Mouse (Mus musculus) mature B cell (primary cell): ENCODE results near the gene Plekhf1.

Experiments used
- in situ Hi-C: fragments of 300-500 bp; cut with MboI; formaldehyde crosslinking; loops from 2 replicates; pipeline ENCODE4 v1.14.3; 2019

The Plekhf1 gene

DNA sequence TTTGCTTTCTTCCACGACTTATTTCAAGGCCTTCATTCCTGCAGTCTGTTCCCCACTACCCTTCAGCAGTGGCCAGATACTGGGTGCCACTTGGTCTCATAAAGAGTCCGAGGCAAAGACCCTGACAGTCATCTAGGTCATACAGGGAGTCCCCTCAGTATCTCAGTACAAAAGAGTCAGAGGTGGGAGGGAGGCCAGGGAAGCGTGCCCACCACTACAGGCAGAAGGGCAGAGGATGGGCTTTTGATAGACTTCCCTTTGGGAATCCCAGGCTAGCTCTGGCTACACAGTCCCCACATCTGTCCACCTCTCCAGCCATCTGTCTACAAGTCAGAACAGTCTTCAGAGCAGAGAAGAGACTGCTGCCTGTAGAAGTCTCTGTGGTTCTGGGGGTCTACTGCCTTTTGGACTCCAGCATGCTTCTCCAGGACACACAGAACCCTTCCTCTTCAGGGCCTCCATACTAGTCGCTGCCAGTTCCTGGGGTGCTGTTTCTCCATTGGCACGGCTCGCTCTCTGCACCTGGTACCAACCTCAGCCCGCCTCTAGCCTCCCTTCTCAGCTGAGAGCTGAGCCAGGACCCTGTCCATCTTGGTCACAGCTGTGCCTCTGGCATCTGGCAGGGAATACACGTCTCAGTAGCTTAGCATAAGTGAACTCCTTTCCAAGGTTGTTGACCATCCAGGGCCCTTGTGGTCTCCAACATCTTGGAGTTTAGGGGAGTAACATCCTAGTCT, 9.0 kb downstream of the Plekhf1 start:
- in situ Hi-C loops, result no loop called here

DNA sequence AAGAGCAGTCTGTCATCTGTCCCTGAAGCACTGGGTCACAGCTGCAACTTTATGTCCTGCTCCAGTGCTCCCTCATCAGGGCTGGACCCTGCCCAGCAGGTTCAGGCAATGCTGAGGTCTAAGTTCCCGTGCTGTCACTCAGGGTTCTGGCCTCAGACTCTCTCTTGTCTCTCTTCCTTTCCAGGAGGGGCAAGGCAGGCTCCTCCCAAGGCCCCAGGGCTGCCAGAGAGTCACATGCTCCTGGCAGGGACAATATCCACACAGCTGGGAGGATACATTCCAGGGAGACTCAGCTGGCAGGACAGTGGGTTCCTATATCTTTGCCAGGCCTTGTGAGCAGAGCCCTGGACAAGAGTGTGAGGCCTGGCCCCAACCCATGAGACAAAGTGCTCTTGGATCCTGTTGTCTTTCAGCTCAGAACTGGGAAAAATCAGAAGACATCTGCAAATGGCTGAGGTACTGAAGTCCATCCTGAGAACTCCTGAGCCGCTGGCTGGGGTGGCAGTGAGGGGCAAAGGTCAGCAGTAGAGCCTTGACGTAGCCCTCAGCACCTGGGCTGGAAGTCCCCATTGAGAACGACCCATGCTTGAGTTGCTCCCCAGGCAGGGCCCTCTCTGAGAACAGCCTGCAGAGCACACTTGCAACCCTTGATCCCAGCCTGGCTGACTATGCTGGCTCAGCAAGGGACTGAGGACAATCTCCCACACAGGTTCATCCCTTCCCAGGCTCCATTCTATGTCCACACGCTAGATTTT, 10.2 kb downstream of the Plekhf1 start:
- in situ Hi-C loops, result no loop called here

DNA sequence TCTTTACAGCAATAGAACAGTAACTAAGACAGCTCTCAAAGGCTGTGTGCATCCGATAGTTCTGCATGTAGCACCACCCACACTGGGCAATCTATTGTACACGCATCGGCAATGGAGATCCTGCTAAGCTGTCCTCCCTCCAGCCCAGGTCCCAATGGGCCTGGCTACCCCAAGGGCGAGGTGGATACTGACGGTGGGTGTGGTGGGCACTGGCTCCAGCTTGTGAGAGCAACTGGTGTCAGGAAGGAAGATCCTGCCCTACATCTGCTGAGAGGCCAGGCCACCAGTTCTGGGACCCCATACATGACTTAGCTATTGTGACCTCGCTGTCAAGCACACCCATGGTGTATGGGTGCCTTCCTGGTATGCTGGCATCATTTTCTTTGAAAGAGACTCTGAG, 12.1 kb downstream of the Plekhf1 start:
- in situ Hi-C loops, result no loop called here

DNA sequence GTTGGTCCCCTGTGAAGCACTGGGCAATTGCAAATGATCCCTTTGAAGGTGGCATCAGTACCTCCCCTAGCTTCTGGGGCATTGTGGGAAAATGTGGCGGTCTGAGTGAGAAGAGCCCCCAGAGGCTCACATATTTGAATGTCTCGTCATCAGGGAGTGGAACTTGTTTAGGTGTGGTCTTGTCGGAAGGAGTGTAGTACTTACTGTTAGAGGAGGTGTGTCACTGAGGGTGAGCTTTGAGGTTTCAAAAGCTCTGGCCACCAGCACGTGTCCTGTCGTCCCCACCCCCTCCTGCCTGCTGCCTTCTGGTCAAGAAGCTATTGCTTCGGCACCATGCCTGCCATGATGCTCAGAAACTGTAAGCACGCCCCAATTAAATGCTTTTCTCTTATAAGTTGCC, 12.5 kb downstream of the Plekhf1 start:
- in situ Hi-C loops, result no loop called here

DNA sequence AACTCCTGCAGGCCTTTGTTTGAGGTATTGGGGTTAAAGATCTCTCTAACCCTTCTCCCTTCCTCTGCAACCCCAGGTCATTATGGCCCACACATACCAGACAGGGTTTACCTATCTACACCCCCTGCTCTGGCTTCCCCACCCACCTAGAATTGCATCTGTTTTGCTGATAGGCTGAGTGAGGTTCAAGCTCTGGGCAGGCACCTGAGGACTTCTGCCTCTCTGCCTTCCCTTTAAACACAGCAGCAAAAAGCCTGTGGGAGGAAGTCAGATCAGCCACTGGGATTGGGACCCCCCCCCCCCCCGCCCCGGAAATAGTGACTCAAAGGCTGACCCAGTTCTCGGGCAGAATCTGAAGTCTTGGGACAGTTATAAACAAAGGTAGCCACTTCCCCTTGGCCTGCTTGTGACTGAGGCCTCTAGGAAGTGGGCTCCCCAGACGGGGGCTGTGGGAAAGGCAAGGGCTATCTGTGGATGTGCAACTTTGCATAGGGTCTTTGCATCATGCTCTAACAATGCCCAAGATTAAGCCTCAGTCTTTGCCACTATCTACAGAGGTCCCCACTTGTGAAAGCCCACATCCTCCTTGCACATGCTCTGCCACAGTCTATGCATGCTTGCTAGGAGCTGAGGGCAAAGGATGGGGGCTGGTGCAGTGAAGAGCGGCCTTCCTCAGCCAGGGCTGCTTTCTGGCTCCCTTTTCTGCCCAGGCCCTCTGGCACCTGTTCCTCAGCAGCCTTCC, 13.2 kb downstream of the Plekhf1 start:
- in situ Hi-C loops, result no loop called here

DNA sequence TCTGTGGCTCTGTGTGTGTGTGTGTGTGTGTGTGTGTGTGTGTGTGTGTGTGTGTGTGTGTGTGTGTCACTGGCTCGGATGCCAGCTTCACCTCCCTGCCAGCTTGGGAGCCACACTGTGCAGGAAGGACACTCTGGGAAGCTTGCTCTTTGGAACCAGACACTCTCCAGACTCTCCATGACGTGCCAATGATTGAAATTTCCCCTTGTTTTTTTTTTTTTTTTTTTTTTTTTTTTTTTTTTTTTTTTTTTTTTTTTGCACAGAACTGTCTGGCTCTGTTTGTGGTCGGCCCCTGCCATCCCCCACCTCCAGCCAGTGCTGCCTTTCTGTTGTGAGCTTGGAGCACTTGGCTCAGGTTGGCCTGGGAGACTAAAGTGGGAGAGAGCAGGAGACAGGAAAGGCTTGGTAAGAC, 15.2 kb downstream of the Plekhf1 start:
- in situ Hi-C loops, result no loop called here

DNA sequence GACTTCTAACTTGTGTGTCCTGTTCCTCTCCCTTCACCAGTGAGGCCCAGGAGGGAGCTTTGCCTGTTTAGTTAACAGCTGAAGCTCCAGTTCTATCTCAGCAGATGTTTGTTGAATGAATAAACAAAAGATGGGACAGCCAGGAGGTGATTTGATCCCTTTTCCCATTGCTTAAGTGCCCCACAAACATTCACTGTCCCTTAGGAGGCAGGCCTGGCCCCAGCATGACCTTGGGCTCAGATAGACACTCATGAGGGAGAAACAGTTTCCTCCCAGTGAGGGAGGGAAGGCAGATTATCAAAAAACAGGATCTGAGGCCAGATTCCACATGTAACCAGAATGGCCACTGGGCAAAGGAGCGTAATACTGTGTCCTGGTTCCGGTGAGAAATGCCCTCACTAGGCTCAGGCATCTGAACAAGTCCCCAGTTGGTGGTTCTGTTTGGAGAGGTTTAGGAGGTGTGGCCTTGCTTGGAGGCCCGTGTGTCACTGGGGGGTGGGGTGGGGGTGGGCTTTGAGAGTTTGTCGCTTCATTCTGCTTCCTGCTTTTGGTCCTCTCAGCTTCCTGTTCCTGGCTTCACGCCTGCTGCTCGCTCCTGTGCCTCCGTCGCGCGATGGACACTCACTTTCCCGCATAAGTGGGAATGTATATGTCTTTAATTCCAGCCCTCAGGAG, 18.2 kb downstream of the Plekhf1 start:
- in situ Hi-C loops, result no loop called here

DNA sequence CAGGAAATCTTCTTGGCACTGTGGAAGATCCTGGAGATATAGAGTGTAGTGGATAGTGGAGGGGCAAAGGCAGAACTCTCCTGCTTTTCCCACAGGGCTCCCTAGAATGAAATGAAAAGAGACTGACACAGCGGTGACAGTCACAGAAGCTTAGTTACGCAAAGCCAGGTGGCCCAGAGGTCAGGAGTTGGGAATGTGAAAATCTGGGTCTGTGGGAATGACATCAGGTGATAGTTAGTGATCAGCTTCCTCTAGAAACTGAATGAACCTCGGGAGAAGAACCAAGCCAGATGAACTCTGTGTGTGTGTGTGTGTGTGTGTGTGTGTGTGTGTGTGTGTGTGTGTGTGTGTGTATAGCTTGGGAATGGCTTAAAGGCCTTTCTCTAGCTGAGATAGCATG, 18.8 kb downstream of the Plekhf1 start:
- in situ Hi-C loops, result no loop called here

DNA sequence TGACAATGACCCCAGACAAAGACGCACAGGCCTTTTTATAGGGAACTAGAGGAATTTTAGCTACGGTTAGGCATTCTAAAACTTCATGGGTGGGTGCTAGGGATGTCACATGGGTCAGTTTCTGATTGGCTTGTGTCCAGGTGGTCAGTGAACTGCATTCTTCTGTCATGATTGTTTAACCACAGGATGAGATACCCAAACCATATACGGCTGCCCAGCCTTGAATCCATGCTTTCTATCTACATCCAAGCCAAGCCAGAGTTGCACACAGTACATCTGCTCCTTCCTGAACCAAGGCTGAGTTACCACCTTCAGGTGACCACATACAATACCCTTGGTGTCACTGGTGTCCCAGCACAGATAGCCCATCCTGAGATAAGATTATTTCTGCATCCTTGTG, 21.3 kb downstream of the Plekhf1 start:
- in situ Hi-C loops, result no loop called here

DNA sequence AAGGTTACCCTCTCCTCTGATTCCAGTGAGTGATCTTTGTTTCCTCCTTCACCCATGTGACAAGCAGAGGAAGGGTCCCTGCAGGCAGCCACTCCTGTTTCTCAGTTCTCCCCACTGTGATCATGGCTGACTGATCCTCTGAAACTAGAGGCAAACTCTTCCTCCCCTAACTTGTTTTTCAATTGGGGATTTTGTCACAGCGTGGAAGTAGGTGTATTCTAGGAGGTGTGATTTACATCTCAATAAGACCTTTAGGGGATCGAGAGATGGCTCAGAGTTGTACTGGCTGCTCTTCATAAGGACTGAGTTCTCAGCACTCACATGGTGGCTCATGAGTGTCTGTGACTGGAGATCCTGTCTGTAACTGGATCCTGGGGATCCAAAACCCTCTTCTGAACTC, 22.0 kb downstream of the Plekhf1 start:
- in situ Hi-C loops, result no loop called here

DNA sequence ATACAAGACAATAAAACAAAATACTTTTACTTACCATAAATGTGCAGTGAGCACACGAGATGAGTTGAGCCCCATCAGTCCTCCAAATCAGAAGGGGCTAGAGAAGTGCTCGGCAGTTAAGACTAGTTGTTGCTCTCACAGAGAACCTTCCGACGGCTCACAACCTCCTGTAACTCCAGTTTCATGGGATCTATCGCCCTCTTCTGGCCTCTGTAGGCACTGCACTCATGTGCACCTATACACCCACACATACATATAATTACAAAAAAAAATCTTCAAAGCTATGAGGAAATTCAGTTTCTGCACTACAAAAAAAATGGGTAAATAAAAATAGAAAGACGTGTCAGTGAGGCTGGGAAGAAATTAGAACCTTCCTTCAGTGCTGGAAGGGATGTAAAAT, 23.5 kb downstream of the Plekhf1 start:
- in situ Hi-C loops, result no loop called here

DNA sequence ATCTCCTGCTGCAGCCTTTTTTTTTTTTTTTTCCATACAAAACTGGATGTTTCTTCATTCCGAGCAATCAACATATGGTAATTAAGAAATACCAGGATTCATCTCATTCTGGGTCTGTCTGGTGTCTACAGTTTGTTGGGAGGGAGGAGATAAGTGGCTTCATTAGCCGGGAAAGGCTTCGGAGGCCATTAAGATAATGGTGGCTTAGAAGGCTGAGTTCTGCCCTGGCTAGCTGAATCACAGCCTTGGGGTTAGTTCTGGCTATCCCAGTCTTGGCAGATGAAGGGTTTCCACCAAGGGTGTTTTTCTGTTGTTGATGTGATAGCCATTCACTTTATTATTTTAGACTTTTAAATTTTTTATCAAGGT, 26.5 kb downstream of the Plekhf1 start:
- in situ Hi-C loops, result no loop called here

DNA sequence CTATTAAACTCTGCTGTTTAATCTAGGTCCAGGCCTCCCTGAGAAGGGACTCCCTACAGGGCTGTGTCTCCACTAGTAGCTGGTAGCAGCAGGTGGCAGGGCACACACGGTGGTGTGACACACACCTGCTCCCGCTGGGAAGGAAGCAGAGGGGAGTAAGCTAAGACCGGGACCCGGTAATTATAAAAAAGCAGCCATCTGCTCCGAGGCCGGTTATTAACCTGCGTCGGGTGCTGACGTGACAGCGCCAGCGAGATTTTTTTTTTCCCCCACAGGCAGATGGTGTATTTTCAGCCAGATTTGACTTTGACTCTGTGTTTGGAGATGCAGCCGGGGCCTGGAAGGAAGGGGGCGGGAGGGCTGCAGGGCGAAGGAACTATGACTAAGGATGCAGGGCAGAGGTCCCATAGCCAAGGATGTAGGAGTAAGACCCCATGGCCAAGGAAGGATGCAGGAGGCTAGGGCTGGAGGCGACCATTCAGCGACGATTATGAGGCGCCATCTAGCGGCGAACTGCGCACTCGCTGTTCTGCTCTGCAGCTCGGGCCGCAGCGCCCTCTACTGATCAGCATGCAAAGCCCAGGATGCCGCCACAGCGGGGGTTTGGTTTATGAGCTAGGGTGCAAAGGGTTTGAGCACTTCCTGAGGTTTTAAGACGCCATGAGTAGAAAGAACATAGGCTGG, 27.1 kb downstream of the Plekhf1 start:
- in situ Hi-C loops, result no loop called here

DNA sequence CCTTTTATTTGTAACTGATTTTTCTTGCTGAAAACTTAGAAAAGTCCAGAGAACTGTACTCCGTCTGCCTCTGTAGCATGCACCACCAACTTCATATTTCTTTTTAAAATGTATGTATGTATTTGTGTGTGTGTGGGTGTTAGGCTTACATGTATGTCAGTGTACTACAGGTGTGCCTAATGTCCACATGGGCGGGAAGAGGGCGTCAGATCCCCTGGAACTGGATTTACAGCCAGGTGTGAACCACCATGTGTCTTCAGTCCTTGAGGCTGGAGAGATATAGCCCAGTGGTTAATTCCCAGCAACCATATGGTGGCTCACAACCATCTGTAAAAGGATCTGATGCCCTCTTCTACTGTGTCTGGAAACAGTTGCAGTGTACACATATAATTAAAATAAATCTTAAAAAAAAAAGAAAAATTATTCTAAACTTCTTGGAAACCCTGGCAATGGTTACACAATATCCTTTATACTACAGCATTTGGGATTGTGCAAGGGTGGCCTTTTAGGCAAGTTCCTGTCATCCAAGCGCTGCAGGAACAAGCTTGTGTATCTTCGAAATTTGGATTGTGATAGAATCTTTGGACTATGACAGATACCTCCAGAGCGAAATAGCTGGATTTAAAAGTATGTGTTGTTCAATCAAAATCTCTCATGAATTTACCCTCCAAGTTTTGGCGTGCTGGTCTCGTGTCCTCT, 27.8 kb downstream of the Plekhf1 start:
- in situ Hi-C loops, result no loop called here

DNA sequence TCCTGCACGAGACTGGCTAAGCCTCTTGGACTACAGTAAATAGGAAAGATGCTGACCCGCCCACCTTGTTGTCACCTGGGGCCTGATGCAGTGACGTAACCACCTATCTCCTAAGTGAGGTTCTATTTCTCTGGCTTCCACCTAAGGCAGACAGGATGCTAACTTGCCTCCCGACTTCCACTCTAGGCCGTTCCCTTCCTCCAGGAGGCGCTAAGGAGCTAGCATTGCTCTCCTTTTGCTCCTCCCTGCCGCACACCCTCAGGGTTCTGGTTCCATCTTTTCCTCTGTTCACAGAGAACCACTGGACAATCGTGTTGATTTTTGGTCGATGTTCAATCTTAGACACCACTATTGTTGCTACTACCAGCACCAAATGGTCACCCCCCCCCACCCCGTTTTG, 36.2 kb downstream of the Plekhf1 start:
- in situ Hi-C loops, result no loop called here

DNA sequence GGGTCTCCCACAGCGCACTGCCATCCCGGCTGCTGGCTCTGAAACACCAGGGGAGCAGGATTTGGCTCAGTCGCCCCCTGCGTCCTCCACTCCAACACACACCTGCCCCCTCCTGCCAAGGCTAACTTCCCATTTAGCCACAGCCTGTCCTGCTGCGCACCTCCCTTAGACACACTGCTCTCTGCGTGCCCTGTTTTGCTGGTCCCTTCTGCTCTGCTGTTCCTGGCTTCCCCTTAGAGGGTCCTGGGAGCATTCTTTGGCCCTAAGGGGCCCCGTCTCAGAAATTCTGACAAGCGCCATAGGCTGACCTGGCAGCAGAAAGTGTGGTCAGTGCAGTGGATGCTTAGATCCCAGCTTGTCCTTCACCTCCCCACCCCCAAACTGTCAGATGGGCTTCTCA, 36.7 kb downstream of the Plekhf1 start:
- in situ Hi-C loops, result no loop called here

DNA sequence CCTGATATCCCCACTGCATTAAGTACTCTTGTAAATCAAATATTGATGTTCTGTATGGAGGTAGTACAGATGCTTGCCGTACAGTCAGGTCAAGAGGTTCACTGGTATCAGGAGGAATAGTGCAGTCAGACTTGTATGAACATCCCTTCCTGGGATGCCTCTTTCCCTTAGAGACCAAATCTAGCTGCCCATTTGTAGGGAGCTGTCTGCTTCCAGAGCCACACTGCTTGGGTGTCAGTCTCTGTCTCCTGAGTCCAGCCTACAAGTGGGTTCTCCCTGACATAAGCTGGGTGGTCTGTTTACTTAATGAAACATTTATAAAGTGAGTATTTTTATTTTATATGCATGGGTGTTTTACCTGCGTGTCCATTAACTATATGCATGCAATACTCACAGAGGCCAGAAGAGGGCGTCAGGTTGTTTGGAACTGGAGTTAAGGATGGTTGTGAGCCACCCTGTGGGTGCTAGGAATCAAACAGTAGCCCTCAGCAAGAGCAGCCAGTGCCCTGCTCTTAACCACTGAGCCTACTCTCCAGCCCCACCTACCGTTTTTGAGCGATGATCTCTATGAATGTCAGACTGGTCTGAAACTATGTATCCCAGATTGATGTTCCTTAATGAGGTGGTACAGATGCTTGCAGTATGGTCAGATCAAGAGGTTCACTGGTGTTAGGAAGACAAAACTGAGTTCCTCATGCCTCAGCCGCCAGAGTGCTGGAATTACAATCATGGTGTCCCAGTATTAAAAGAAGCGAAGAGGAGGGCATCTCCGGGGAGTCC, 37.6 kb downstream of the Plekhf1 start:
- in situ Hi-C loops, result no loop called here

DNA sequence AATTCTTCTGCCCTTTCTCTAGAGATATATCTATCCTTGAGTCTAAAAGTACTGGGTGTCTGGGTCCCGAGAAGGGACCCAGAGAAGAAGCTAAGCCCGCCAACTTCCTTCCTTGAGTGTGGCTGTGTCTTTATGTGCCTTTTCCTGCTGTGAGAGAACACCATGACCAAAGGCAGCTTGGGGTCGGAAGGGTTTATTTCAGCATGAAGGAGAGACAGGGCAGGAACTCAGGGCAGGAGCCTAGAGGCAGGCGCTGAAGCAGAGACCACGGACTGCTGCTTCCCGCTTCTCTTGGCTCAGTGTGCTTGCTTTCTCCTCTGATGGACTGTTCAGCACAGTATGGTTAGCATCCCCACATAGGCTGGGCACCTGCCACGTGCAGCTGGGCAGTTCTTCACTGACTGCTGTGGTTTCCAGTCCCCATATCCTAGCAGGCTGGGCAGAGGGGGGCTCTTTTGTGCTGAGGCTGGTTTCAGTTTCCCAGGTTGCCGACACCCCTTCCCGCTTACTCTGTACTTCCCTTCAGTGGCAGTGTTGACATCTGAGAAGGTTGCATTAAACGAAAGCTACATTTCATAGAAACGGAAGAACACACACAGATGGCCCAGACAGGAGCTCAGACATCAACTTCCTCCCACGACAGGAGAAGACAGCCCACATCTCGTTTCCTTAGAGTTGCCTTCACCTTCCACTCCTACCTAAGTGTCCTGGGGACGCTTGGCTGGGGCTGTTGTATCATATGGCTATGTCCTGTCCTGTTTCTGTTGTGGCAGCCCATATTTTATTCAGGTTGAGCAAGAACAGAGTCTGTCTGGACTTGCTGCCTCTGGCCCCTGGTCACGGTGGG, 38.5 kb downstream of the Plekhf1 start:
- in situ Hi-C loops, result no loop called here

DNA sequence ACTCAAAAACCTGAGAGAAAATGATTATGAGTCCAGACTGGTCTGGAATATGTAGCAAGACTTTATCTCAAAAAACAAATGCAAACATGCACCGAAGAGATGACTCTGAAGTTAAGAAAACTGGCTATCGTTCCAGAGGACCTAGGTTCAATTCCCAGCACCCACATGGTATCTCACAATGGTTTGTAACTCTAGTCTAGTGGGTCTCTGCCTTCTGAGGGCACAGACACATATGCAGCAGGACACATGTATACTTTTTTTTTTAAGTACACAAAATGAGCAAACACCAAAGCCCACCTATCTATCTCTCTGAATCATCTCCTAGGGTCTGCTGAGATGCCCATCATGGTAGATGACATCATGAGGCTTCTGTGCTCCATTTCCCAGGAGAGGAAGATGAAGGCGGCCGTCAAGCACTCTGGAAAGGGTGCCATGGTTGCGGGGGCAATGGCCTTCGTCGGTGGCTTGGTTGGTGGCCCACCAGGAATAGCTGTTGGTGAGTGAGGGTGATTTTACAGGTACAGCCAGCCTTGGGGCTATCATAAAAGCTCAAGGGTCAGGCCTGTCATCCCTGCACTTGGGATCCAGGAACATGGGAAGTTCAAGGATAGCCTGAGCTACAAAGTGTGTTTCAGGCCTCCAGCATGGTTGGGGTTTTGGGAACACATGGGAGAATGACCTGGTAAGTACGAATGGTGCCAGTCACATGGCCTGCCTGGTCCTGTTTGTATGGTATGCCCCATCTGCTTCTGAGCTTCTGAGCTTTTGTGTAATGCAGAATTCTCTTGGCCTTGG, 39.3 kb downstream of the Plekhf1 start:
- in situ Hi-C loops, result no loop called here
